Mouse (Mus musculus) olfactory bulb, adult 2 months (tissue): ENCODE measurements around the gene Gm13305. TPM values are rescaled to one million over a fixed set of nuclear protein-coding genes. Genes with fewer than 3 reads are reported as not detected.
"Not testable (repeated sequence)": the region's sequence is repeated elsewhere in the genome, so short reads cannot be mapped to it uniquely, and the experiment has no call there.

Experiments used
- H3K27ac ChIP-seq: fragments of 200-500 bp; 2 replicates; pipeline ENCODE4 v1.5.1; 2012; ENCODE audit warnings: low read depth, low read length; ENCODE audit not compliant: insufficient read depth
- H3K4me1 ChIP-seq: fragments of 200-500 bp; 2 replicates; pipeline ENCODE4 v1.6.1; 2012; ENCODE audit warnings: low read length; ENCODE audit not compliant: control insufficient read depth, insufficient read depth
- H3K4me3 ChIP-seq: fragments of 200-500 bp; 2 replicates; pipeline ENCODE4 v1.5.1; 2012; ENCODE audit warnings: mild to moderate bottlenecking, low read depth, low read length, moderate library complexity; ENCODE audit not compliant: insufficient read depth
- WGBS: fragments of 180-500 bp; shearing (Covaris S2); methylation state at CpG from one replicate; pipeline ENCODE4 v1.1.7; 2018; 5-methylcytosine and 5-hydroxymethylcytosine counted together
- polyA plus RNA-seq: library from polyadenylated mRNA; stranded (reverse); fragments of >200 nt; gene quantifications from 2 replicates; pipeline ENCODE4 v1.2.4, GENCODE M21; 2012; ENCODE audit warnings: low replicate concordance; ENCODE audit not compliant: missing spikeins, insufficient read depth, insufficient read length

The Gm13305 gene
- not detected in 2 replicates for polyA plus RNA-seq

- no CpG with 5 or more reads among the region's 7 CpGs for WGBS
- H3K27ac ChIP-seq, H3K4me1 ChIP-seq, H3K4me3 ChIP-seq: not testable (repeated sequence)
Measured at GRCm38 (mm10) chr4:42168503-42168902, at the start of gene Gm13305. TSS of gene Gm13305 (minus strand) at chr4:42168603.

GRCm38 (mm10) chr4:42184980-42185372 is 16.6 kb upstream of the Gm13305 start:
- not testable (repeated sequence) for H3K27ac ChIP-seq, H3K4me3 ChIP-seq, H3K4me1 ChIP-seq
- no CpG with 5 or more reads among the region's 25 CpGs for WGBS

- H3K27ac ChIP-seq, H3K4me3 ChIP-seq, H3K4me1 ChIP-seq: not testable (repeated sequence)
- WGBS = no CpG with 5 or more reads among the region's 58 CpGs
Measured at GRCm38 (mm10) chr4:42184324-42184979, 16.0 kb upstream of the Gm13305 start.

DNA sequence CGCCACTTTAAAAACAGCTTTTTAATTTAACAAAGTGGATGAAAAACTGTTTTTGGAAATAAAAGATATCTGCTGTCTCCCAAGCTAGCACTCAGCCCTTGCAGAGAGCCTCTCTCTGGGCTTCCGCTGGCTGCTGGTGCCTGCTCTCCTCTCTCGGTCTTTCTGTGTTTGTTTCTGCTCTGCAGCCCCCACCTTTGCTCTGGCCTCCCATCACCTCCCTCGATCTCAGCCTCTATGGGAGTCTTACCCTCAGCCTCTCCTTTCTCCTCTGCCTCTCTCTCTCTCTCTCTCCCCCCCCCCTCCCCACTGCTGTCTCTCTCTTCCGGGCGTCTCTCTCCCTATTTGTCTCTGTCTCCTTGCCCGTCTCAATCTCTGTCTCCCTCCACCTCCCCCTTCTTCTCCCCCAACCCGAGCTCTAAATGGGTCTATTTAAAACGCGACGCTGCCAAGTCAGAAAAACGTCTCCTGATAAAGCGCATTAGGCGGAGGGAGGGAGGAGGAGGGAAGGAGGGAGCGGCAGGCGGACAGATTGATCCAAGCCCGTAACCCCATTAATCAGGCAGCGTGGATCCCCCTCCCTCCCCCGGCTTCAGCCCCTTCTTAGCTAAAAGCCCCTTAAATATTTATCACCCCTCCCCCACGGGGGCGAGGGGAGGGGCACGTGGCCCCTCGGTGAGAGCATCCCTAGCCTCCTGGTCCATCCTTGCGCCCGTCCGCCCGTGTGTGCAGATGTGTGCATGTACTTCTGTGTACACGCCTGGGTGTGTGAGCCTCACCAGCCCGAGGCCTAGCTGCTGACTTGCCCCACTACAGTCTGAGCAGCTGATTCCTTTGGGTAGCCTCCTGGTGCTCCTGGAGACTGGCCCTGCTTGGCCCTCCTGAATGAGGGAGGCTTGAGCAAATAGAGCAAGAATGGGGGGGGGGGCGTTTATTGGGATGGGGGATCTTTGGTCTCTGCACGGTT is 15.1 kb upstream of the Gm13305 start:
- H3K4me3 ChIP-seq, H3K4me1 ChIP-seq, H3K27ac ChIP-seq: not testable (repeated sequence)
- WGBS = no CpG with 5 or more reads among the region's 31 CpGs

DNA sequence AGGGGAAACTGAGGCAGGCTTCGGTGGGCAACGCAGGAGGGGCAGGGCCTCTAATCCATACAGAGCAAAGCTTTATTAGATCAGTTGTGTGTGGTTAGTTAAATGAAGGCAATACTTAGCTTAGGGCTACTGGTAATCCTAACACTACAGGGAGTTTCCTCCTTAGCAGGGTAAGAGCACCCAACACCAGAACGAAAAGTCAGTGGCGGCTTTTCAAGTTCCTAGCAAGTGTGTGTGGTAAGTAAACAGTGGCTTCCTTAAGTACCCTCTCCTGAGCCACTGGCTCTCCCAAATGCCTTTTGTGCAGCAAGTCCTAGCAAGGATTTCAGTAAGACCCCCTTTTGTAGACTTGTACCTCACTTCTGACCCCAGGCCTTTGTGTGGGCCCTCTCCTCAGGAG is 9.8 kb upstream of the Gm13305 start:
- not testable (repeated sequence) for H3K27ac ChIP-seq, H3K4me3 ChIP-seq, H3K4me1 ChIP-seq
- WGBS = no CpG with 5 or more reads among the region's 4 CpGs

GRCm38 (mm10) chr4:42153136-42153535 is 15.3 kb downstream of the Gm13305 start, which contains the start of gene Gm13306:
TSS of gene Gm13306 (plus strand) at chr4:42153436.
- H3K4me1 ChIP-seq, H3K27ac ChIP-seq, H3K4me3 ChIP-seq: not testable (repeated sequence)
- no CpG with 5 or more reads among the region's 9 CpGs for WGBS

DNA sequence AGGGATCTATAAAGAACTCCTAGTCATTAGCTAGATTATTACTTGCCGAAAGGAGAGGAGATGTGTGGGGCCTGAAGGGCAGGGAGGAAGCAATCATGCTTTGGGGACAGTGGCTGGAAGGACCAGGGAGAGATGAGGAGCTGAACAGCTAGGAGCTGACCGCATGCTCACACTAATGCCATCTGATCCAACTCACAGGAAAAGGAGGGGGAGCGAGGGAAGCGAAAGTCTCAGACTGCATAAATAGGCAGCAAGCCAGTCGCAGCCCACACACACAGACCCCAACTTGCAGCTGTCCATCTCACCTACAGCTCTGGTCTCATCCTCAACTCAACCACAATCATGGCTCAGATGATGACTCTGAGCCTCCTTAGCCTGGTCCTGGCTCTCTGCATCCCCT is 53.9 kb downstream of the Gm13305 start, which contains the start of gene Gm13304:
Gene Gm13304 (plus strand): TSS at position 301 of the 400 bp plus-strand sequence.
- no CpG with 5 or more reads among the region's 5 CpGs for WGBS
- not testable (repeated sequence) for H3K4me3 ChIP-seq, H3K27ac ChIP-seq, H3K4me1 ChIP-seq

Other genes with a start within 250 kb of the Gm13305 start
- not detected in 2 replicates for gene Gm20878, start 227.0 kb downstream of the Gm13305 start, polyA plus RNA-seq
- not detected in 2 replicates for gene Fam205a4, start 202.5 kb downstream of the Gm13305 start, polyA plus RNA-seq
- gene Gm21093, start 133.9 kb downstream of the Gm13305 start, polyA plus RNA-seq = not detected in 2 replicates
- gene Gm3893, start 77.4 kb downstream of the Gm13305 start, polyA plus RNA-seq = not detected in 2 replicates
- not detected in 2 replicates for gene Gm13304, start 53.8 kb downstream of the Gm13305 start, polyA plus RNA-seq
- gene Gm13306, start 15.2 kb downstream of the Gm13305 start, polyA plus RNA-seq = not detected in 2 replicates
- not detected in 2 replicates for gene Gm10600, start 72.0 kb upstream of the Gm13305 start, polyA plus RNA-seq
- not detected in 2 replicates for gene Ccl21b, start 87.2 kb upstream of the Gm13305 start, polyA plus RNA-seq
- gene Gm21953, start 125.7 kb upstream of the Gm13305 start, polyA plus RNA-seq = not detected in 2 replicates
- gene Fam205a3, start 149.7 kb upstream of the Gm13305 start, polyA plus RNA-seq = not detected in 2 replicates